Mouse (Mus musculus): Measurements from ENCODE around the gene Fxr2. TPM values are rescaled to one million over a fixed set of nuclear protein-coding genes. Genes with fewer than 3 reads are reported as not detected.

Gene Fxr2
- polyA plus RNA-seq, 1 experiment = 154 TPM

GRCm38 (mm10) chr11:69656065-69656455 lies 23.3 kb downstream of the Fxr2 start:
- no peak for DNase-seq (ENCODE audit: extremely low spot score in 1 of 2, low spot score in 1 of 2)

GRCm38 (mm10) chr11:69656617-69657461 lies 24.0 kb downstream of the Fxr2 start:
- peak in 1 of 2 experiments; percentile 72 for DNase-seq (ENCODE audit: extremely low spot score in 1 of 2, low spot score in 1 of 2)

GRCm38 (mm10) chr11:69657462-69657881 lies 24.7 kb downstream of the Fxr2 start:
- DNase-seq (ENCODE audit: extremely low spot score in 1 of 2, low spot score in 1 of 2) = no peak

- no peak for DNase-seq (ENCODE audit: extremely low spot score in 1 of 2, low spot score in 1 of 2)
Observed at GRCm38 (mm10) chr11:69661221-69661881, 28.6 kb downstream of the Fxr2 start.

GRCm38 (mm10) chr11:69662213-69662966 lies 29.6 kb downstream of the Fxr2 start, which contains the start of gene Mpdu1:
Mpdu1 (minus strand) TSS chr11:69662642.
- peak; percentile 93 to 94 for DNase-seq (ENCODE audit: extremely low spot score in 1 of 2, low spot score in 1 of 2)

- DNase-seq (ENCODE audit: extremely low spot score in 1 of 2, low spot score in 1 of 2) = no peak
Observed at GRCm38 (mm10) chr11:69662967-69663671, 30.3 kb downstream of the Fxr2 start.

- no peak for DNase-seq (ENCODE audit: extremely low spot score in 1 of 2, low spot score in 1 of 2)
Observed at GRCm38 (mm10) chr11:69663795-69664194, 31.0 kb downstream of the Fxr2 start.

- DNase-seq (ENCODE audit: extremely low spot score in 1 of 2, low spot score in 1 of 2) = no peak
Observed at GRCm38 (mm10) chr11:69664841-69665240, 32.1 kb downstream of the Fxr2 start.

- no peak for DNase-seq (ENCODE audit: extremely low spot score in 1 of 2, low spot score in 1 of 2)
Observed at GRCm38 (mm10) chr11:69665457-69665960, 32.7 kb downstream of the Fxr2 start.

- DNase-seq (ENCODE audit: extremely low spot score in 1 of 2, low spot score in 1 of 2) = peak; percentile 75 to 86
Observed at GRCm38 (mm10) chr11:69665961-69666664, 33.3 kb downstream of the Fxr2 start, which contains the start of gene Cd68. Cd68 (minus strand) TSS chr11:69666153.

GRCm38 (mm10) chr11:69666665-69667005 lies 33.8 kb downstream of the Fxr2 start:
- no peak for DNase-seq (ENCODE audit: extremely low spot score in 1 of 2, low spot score in 1 of 2)

- DNase-seq (ENCODE audit: extremely low spot score in 1 of 2, low spot score in 1 of 2) = peak; percentile 86 to 93
Observed at GRCm38 (mm10) chr11:69670786-69671725, 38.3 kb downstream of the Fxr2 start.

- no peak for DNase-seq (ENCODE audit: extremely low spot score in 1 of 2, low spot score in 1 of 2)
Observed at GRCm38 (mm10) chr11:69671726-69672124, 38.9 kb downstream of the Fxr2 start.

GRCm38 (mm10) chr11:69672211-69672706 lies 39.5 kb downstream of the Fxr2 start, which contains the start of gene Eif4a1:
Eif4a1 (minus strand) TSS chr11:69672423.
- peak; percentile 100 for DNase-seq (ENCODE audit: extremely low spot score in 1 of 2, low spot score in 1 of 2)

GRCm38 (mm10) chr11:69679144-69679543 lies 46.4 kb downstream of the Fxr2 start:
- no peak for DNase-seq (ENCODE audit: extremely low spot score in 1 of 2, low spot score in 1 of 2)

- no peak for DNase-seq (ENCODE audit: extremely low spot score in 1 of 2, low spot score in 1 of 2)
Observed at GRCm38 (mm10) chr11:69680136-69680855, 47.5 kb downstream of the Fxr2 start.

Data from frontal cortex, adult 2 months (tissue).